Mouse (Mus musculus) midbrain, embryonic 12.5 days (tissue): ENCODE data around the gene Ifih1. TPM values are rescaled to one million over a fixed set of nuclear protein-coding genes. Genes with fewer than 3 reads are reported as not detected.

Experiments used
- ATAC-seq: fragments of 200-750 bp; cut with Nextera tagmentation; 2 replicates; pipeline ENCODE4 v1.8.0; 2017; ENCODE audit warnings: low read depth, moderate TSS enrichment, moderate library complexity; ENCODE audit not compliant: low FRiP score
- H3K27ac ChIP-seq: fragments of 300-500 bp; sonication (generic); replicated peaks from 2 replicates; pipeline ENCODE4 v1.5.1; 2016; ENCODE audit warnings: mild to moderate bottlenecking
- H3K27me3 ChIP-seq: fragments of 300-500 bp; sonication (generic); 2 replicates; pipeline ENCODE4 v1.6.1; 2016; ENCODE audit warnings: mild to moderate bottlenecking
- H3K36me3 ChIP-seq: fragments of 300-500 bp; sonication (generic); 2 replicates; pipeline ENCODE4 v1.6.1; 2016
- H3K4me1 ChIP-seq: fragments of 300-500 bp; sonication (generic); 2 replicates; pipeline ENCODE4 v1.6.1; 2016
- H3K4me2 ChIP-seq: fragments of 300-500 bp; sonication (generic); replicated peaks from 2 replicates; pipeline ENCODE4 v1.6.1; 2016; ENCODE audit warnings: mild to moderate bottlenecking, moderate library complexity
- H3K4me3 ChIP-seq: fragments of 300-500 bp; sonication (generic); 2 replicates; pipeline ENCODE4 v1.5.1; 2016; ENCODE audit warnings: mild to moderate bottlenecking
- H3K9ac ChIP-seq: fragments of 300-500 bp; sonication (generic); replicated peaks from 2 replicates; pipeline ENCODE4 v1.6.1; 2016; ENCODE audit warnings: mild to moderate bottlenecking, moderate library complexity
- H3K9me3 ChIP-seq: fragments of 300-500 bp; sonication (generic); 2 replicates; pipeline ENCODE4 v1.6.1; 2016; ENCODE audit warnings: mild to moderate bottlenecking
- WGBS: fragments of 180-500 bp; shearing (Covaris S2); methylation state at CpG from one replicate; pipeline ENCODE4 v1.1.7; 2016; 5-methylcytosine and 5-hydroxymethylcytosine counted together
- polyA plus RNA-seq: library from polyadenylated mRNA; unstranded; fragments of >200 nt; fragmentation: Nextera tagmentation; extraction: Ambion mirVana; gene quantifications from 2 replicates; pipeline ENCODE4 v1.2.1, GENCODE M21; 2016

Ifih1 gene
- polyA plus RNA-seq, 1 experiment from 2014 or later, result 0.97 TPM

- Histone ChIP-seq H3K9ac (no peak overlapping the region), H3K9me3 (no peaks in the 10 kb centered on the region), H3K27ac (no peak overlapping the region), H3K27me3 (no peaks in the 10 kb centered on the region), H3K4me1 (no peaks in the 10 kb centered on the region), H3K36me3 (no peaks in the 10 kb centered on the region), H3K4me3 (no peak overlapping the region), H3K4me2 (no peak overlapping the region)
- ATAC-seq, result no peak
- WGBS, result 92% methylated on average over 3 of the region's 3 CpGs
Observed at GRCm38 (mm10) chr2:62574962-62575361, 71.1 kb downstream of the Ifih1 start.

- no peaks in the 10 kb centered on the region for H3K9me3 ChIP-seq
- no peaks in the 10 kb centered on the region for H3K27me3 ChIP-seq
- no peak overlapping the region for H3K9ac ChIP-seq
- no peak overlapping the region for H3K4me3 ChIP-seq
- no peaks in the 10 kb centered on the region for H3K36me3 ChIP-seq
- 84% methylated on average over 7 of the region's 7 CpGs for WGBS
- ATAC-seq, result no peak
- no peak overlapping the region for H3K27ac ChIP-seq
- no peaks in the 10 kb centered on the region for H3K4me1 ChIP-seq
- H3K4me2 ChIP-seq, result no peak overlapping the region
Observed at GRCm38 (mm10) chr2:62574250-62574649, 71.8 kb downstream of the Ifih1 start.

- Histone ChIP-seq H3K9me3 (no peaks in the 10 kb centered on the region), H3K9ac (no peak within 1 kb of the TSS), H3K4me3 (no peak within 1 kb of the TSS), H3K4me1 (no peaks in the 10 kb centered on the region), H3K27me3 (no peaks in the 10 kb centered on the region), H3K36me3 (no peaks in the 10 kb centered on the region), H3K27ac (no peak within 1 kb of the TSS), H3K4me2 (no peak within 1 kb of the TSS)
- no peak for ATAC-seq
- 84% methylated on average over 12 of the region's 12 CpGs for WGBS
Observed at GRCm38 (mm10) chr2:62573753-62574159, 72.3 kb downstream of the Ifih1 start, which contains the start of gene Fap. TSS of gene Fap (minus strand) at chr2:62574075.

GRCm38 (mm10) chr2:62573099-62573752 lies 72.8 kb downstream of the Ifih1 start:
- no peaks in the 10 kb centered on the region for H3K4me1 ChIP-seq
- no peaks in the 10 kb centered on the region for H3K9me3 ChIP-seq
- no peak overlapping the region for H3K4me2 ChIP-seq
- H3K4me3 ChIP-seq, result no peak overlapping the region
- WGBS, result 84% methylated on average over 10 of the region's 10 CpGs
- ATAC-seq, result no peak
- H3K27me3 ChIP-seq, result no peaks in the 10 kb centered on the region
- H3K36me3 ChIP-seq, result no peaks in the 10 kb centered on the region
- H3K27ac ChIP-seq, result no peak overlapping the region
- H3K9ac ChIP-seq, result no peak overlapping the region

DNA sequence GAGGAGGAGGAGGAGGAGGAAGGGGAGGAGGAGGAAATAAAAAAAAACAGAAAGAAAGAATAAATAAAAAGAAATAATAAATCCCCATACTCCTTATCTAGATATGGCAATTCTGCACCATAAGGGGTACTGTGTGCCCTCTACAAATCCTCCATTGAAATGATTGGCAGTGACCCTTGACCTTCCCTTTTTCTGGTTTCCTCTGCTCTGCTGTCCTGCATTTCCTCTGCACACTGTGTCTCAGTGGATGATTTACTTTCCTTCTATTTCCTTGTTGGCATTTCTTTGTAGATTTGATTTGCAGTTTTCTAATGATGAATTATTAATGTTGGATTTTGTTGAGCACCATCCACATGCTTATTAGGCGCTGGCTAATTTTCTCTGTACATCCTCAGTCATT lies 81.4 kb downstream of the Ifih1 start:
- no peak for ATAC-seq
- Histone ChIP-seq H3K9me3 (no peaks in the 10 kb centered on the region), H3K4me1 (0 out of 2 replicates have a peak, but pooled peaks cover 3% of the 10 kb centered on the region), H3K4me3 (no peak overlapping the region), H3K4me2 (no peak overlapping the region), H3K27ac (no peak overlapping the region), H3K9ac (no peak overlapping the region), H3K36me3 (no peaks in the 10 kb centered on the region), H3K27me3 (no peaks in the 10 kb centered on the region)
- WGBS, result 90% methylated on average over 1 of the region's 1 CpGs

DNA sequence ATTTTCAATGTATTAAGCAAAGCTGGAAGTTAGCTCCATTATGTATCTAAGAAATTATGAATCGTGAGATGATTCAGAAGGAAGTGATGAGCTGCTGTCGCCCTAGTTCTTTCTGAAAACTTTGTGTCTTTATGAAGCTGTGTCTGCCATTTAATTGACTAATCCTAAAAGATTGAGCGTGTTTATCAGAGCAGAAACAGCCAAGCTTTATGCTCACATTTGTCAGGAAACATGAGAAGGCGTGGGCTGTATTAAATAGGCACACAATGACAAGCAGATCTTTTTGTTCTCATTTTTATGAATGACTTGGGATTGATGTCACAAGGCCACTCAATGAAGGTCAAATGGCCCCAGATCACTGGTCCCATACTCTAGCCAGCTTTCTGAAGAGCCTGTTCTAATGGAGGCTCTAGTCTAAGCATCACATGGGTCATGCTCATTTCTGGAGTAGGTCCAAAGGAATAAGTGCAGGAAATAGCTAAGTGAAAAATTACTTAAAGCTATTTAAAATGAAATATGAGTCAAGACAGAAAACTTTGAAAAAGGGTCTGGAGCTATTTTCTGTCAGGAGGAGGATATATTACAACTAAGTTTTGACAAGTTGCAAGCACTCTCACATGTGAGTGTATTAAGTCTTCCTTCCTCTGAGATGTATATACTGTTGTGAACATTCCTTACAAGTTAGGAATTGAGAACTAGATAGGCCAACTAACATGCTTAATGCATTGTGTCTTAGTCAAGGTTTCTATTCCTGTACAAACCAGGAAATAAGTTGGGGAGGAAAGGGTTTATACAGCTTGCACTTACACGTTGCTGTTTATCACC lies 83.2 kb downstream of the Ifih1 start:
- Histone ChIP-seq H3K9ac (no peak overlapping the region), H3K9me3 (no peaks in the 10 kb centered on the region)
- 75% methylated on average over 5 of the region's 5 CpGs for WGBS

DNA sequence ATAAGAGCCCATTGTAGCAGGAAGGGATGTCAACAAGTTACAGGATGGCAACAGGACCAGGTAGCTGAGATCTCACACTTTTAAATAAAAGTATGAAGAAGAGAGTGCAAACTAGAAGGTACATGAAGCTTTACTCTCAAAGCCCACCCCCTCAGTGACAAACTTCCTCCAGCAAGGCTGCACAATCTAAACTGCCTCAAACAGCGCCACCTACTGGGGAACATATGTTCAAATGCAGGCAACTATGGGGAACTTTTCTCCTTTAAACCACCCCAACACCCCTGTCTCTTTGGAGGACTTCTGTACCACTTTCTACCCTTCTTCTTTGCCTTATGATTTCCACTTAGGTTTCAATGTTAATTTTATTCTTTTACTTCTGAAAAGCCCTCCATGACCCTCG lies 88.6 kb downstream of the Ifih1 start:
- H3K4me2 ChIP-seq, result no peak overlapping the region
- 71% methylated on average over 2 of the region's 2 CpGs for WGBS
- H3K4me3 ChIP-seq, result no peak overlapping the region
- no peaks in the 10 kb centered on the region for H3K27me3 ChIP-seq
- ATAC-seq, result no peak
- 0 out of 2 replicates have a peak, but pooled peaks cover 2% of the 10 kb centered on the region for H3K4me1 ChIP-seq
- no peaks in the 10 kb centered on the region for H3K9me3 ChIP-seq
- no peaks in the 10 kb centered on the region for H3K36me3 ChIP-seq
- H3K9ac ChIP-seq, result no peak overlapping the region
- no peak overlapping the region for H3K27ac ChIP-seq

More for the DNA sequence above, 83.2 kb downstream of the Ifih1 start:
- no peaks in the 10 kb centered on the region for H3K27me3 ChIP-seq
- H3K4me2 ChIP-seq, result no peak overlapping the region
- H3K36me3 ChIP-seq, result no peaks in the 10 kb centered on the region
- no peak overlapping the region for H3K4me3 ChIP-seq
- 0 out of 2 replicates have a peak, but pooled peaks cover 3% of the 10 kb centered on the region for H3K4me1 ChIP-seq
- H3K27ac ChIP-seq, result no peak overlapping the region
- ATAC-seq, result no peak

- Histone ChIP-seq H3K4me3 (no peak overlapping the region), H3K27me3 (no peaks in the 10 kb centered on the region), H3K9ac (no peak overlapping the region), H3K27ac (no peak overlapping the region), H3K36me3 (no peaks in the 10 kb centered on the region), H3K9me3 (no peaks in the 10 kb centered on the region), H3K4me2 (no peak overlapping the region), H3K4me1 (0 out of 2 replicates have a peak, but pooled peaks cover 2% of the 10 kb centered on the region)
- WGBS, result 91% methylated on average over 9 of the region's 9 CpGs
- ATAC-seq, result no peak
Observed at GRCm38 (mm10) chr2:62556349-62556748, 89.7 kb downstream of the Ifih1 start.

DNA sequence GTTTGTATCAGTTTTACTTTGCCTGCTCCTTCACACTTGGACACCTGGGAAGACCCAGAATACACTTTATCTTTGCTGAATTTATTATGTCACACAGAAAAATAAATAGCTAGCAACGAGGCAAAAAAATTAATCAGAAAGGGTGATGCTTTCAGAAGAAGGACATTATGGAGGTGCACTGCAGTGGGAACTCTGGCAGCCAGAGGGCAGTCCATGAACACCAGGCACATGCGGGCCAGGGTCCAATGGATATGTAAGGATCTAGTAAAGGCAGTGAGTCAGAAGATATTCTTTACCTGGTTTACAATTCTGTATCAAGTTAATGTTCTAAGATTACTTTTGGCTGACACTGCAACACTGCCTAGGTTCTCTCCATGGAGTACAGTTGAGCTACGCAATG lies 96.4 kb downstream of the Ifih1 start:
- no peak for ATAC-seq
- Histone ChIP-seq H3K4me3 (no peak overlapping the region), H3K4me2 (no peak overlapping the region), H3K27ac (no peak overlapping the region), H3K36me3 (no peaks in the 10 kb centered on the region), H3K27me3 (no peaks in the 10 kb centered on the region), H3K9ac (no peak overlapping the region), H3K9me3 (no peaks in the 10 kb centered on the region), H3K4me1 (0 out of 2 replicates have a peak, but pooled peaks cover 2% of the 10 kb centered on the region)
- 85% methylated on average over 3 of the region's 3 CpGs for WGBS

DNA sequence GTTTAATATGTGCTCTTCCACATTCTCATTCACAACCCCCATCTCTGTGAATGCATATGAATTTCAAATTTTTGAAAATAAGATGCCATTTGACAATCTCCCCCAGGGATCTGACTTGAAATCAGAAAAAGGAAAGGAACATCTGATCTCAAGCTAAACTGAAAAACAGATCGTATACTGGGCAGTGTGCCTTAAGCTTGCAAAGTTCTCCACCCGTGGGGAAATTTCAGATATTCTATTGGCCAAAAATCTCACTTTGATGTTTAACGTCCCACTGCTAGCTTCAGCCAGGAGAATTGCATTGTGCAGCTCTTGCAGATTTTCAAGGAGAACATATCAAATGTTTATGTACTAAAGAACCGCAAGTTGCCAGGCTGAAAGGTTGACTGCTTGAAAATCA lies 96.9 kb downstream of the Ifih1 start:
- H3K4me3 ChIP-seq, result no peak overlapping the region
- no peak overlapping the region for H3K4me2 ChIP-seq
- no peaks in the 10 kb centered on the region for H3K36me3 ChIP-seq
- H3K27ac ChIP-seq, result no peak overlapping the region
- 0 out of 2 replicates have a peak, but pooled peaks cover 2% of the 10 kb centered on the region for H3K4me1 ChIP-seq
- H3K27me3 ChIP-seq, result no peaks in the 10 kb centered on the region
- ATAC-seq, result no peak
- H3K9ac ChIP-seq, result no peak overlapping the region
- H3K9me3 ChIP-seq, result no peaks in the 10 kb centered on the region
- 90% methylated on average over 4 of the region's 4 CpGs for WGBS

GRCm38 (mm10) chr2:62548104-62548503 lies 98.0 kb downstream of the Ifih1 start:
- WGBS, result 91% methylated on average over 5 of the region's 5 CpGs
- Histone ChIP-seq H3K27ac (no peak overlapping the region), H3K27me3 (no peaks in the 10 kb centered on the region), H3K9me3 (no peaks in the 10 kb centered on the region), H3K4me2 (no peak overlapping the region), H3K4me3 (no peak overlapping the region), H3K4me1 (0 out of 2 replicates have a peak, but pooled peaks cover 2% of the 10 kb centered on the region), H3K36me3 (no peaks in the 10 kb centered on the region), H3K9ac (no peak overlapping the region)
- ATAC-seq, result no peak
